Mouse (Mus musculus) liver, embryonic 14.5 days (tissue): Measurements from ENCODE around the gene Rcor1. TPM values are rescaled to one million over a fixed set of nuclear protein-coding genes. Genes with fewer than 3 reads are reported as not detected.

ENCODE experiments used
- ATAC-seq: fragments of 200-750 bp; cut with Nextera tagmentation; 2 replicates; pipeline ENCODE4 v1.8.0; 2017; ENCODE audit warnings: moderate number of reproducible peaks, mild to moderate bottlenecking, moderate library complexity; ENCODE audit not compliant: insufficient read depth
- DNase-seq, 3 experiments: peaks; one replicate each; pipeline ENCODE4 v3.0.0-alpha.2; 2012 to 2013; ENCODE audit warnings: low read depth in 3 of 3, low spot score in 3 of 3
- H3K27ac ChIP-seq: fragments of 300-500 bp; sonication (generic); 2 replicates; pipeline ENCODE4 v1.5.1; 2014; ENCODE audit warnings: moderate library complexity, mild to moderate bottlenecking, control low read depth, inconsistent platforms
- H3K27me3 ChIP-seq: fragments of 300-500 bp; sonication (generic); 2 replicates; pipeline ENCODE4 v1.6.1; 2014; ENCODE audit warnings: mild to moderate bottlenecking, low read length, moderate library complexity; ENCODE audit not compliant: control insufficient read depth, insufficient read depth
- H3K36me3 ChIP-seq: fragments of 300-500 bp; sonication (generic); replicated peaks from 2 replicates; pipeline ENCODE4 v1.6.1; 2014; ENCODE audit warnings: low read depth; ENCODE audit not compliant: control insufficient read depth, insufficient read depth
- H3K4me1 ChIP-seq, 2 experiments: fragments of 200-500 bp in 1 of 2; fragments of 300-500 bp in 1 of 2; sonication (generic) in 1 of 2; replicated peaks; 2 replicates each; pipeline ENCODE4 v1.6.1; 2012 to 2014; ENCODE audit warnings: antibody characterized with exemption in 1 of 2, inconsistent platforms in 1 of 2, low read length in 1 of 2; ENCODE audit not compliant: control insufficient read depth in 2 of 2, insufficient read depth in 2 of 2
- H3K4me2 ChIP-seq: fragments of 300-500 bp; sonication (generic); 2 replicates; pipeline ENCODE4 v1.6.1; 2014; ENCODE audit warnings: low read depth, mild to moderate bottlenecking, control low read depth, moderate library complexity
- H3K4me3 ChIP-seq, 2 experiments: fragments of 200-500 bp in 1 of 2; fragments of 300-500 bp in 1 of 2; sonication (generic) in 1 of 2; 2 replicates each; pipeline ENCODE4 v1.5.1; 2012 to 2014; ENCODE audit warnings: low read depth in 2 of 2, low read length in 2 of 2, mild to moderate bottlenecking in 2 of 2, control low read depth in 1 of 2, inconsistent platforms in 1 of 2, moderate library complexity in 1 of 2; ENCODE audit not compliant: insufficient read depth in 1 of 2
- H3K9ac ChIP-seq: fragments of 300-500 bp; sonication (generic); replicated peaks from 2 replicates; pipeline ENCODE4 v1.6.1; 2014; ENCODE audit warnings: mild to moderate bottlenecking, control low read depth, moderate library complexity
- H3K9me3 ChIP-seq: fragments of 300-500 bp; sonication (generic); 2 replicates; pipeline ENCODE4 v1.6.1; 2016; ENCODE audit warnings: low read length, mixed read lengths; ENCODE audit not compliant: control insufficient read depth
- CTCF ChIP-seq: IDR thresholded peaks from 2 replicates; pipeline ENCODE4 v1.5.1; 2016; ENCODE audit warnings: antibody characterized with exemption, low read depth, control low read depth
- EP300 ChIP-seq: IDR thresholded peaks from 2 replicates; pipeline ENCODE4 v1.6.1; 2016; ENCODE audit warnings: antibody characterized with exemption, low read depth
- WGBS: fragments of 180-500 bp; shearing (Covaris S2); extraction: QIAGEN DNeasy Blood & Tissue Kit; methylation state at CpG from one replicate; pipeline ENCODE4 v1.1.7; 2014; ENCODE audit not compliant: insufficient replicate concordance; 5-methylcytosine and 5-hydroxymethylcytosine counted together
- polyA plus RNA-seq, 2 experiments: library from polyadenylated mRNA; depleted of rRNA in 1 of 2; stranded (reverse) in 1 of 2; unstranded in 1 of 2; fragments of >200 nt; fragmentation: Nextera tagmentation in 1 of 2; extraction: Ambion mirVana in 1 of 2; gene quantifications; 2 replicates each; pipeline versions ENCODE4 v1.2.1 to v1.2.3; 2012 to 2014

Rcor1 gene
- polyA plus RNA-seq, 2 experiments = 5.8 to 9.1 TPM

DNA sequence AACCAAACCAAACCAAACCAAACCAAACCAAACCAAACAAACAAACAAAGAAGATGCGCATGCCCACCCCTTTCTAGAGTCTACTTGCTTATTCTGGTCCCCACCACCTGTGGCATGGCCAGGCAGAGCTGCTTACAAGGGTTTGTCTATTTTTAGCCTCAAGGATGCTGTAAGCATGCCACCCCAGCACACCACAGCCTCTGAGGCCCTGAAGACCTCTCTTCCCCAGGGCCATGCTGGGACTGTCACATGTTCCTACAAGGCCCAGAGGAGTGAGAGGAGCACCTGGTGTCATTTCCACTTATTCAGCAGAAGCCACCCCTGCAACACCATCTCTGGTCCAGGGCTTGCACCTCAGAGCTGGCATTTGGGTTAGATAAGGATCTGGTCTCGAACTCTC is 105.4 kb downstream of the Rcor1 start:
- no peak overlapping the region for H3K4me3 ChIP-seq
- no peaks in the 10 kb centered on the region for H3K36me3 ChIP-seq
- TF ChIP-seq CTCF (no peak), EP300 (no peak)
- no peaks in the 10 kb centered on the region for H3K27me3 ChIP-seq
- peaks cover 0 to 3% of the 10 kb centered on the region in 2 experiments; a peak in 1 of 4 replicates for H3K4me1 ChIP-seq
- no peak for ATAC-seq
- no peaks in the 10 kb centered on the region for H3K9me3 ChIP-seq
- no peak overlapping the region for H3K27ac ChIP-seq
- H3K9ac ChIP-seq = no peak overlapping the region
- DNase-seq = no peak
- no peak overlapping the region for H3K4me2 ChIP-seq
- 73% methylated on average over 2 of the region's 2 CpGs for WGBS

DNA sequence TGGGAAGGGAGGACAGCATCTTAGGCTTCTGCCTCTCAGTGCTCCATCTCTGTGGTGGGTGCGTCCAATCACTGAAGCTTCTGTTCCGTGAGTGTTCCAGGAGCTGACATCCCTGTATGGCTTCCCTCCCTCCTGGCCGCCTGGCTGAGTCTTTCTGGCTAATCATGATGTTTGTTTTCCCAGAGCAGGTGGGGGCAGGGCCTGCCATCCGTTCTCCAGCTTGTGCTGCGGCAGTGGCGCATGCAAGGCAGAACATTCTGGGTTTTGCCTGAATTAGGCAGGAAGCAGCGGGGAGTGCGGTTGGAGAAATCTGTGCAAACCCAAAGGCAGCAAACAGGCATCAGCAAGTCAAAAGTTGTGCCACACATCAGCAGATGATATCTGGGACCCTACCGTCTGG is 106.1 kb downstream of the Rcor1 start:
- Histone ChIP-seq H3K9me3 (no peaks in the 10 kb centered on the region), H3K4me1 (peaks cover 0 to 9% of the 10 kb centered on the region in 2 experiments; a peak in 2 of 4 replicates), H3K27ac (no peak overlapping the region), H3K27me3 (no peaks in the 10 kb centered on the region), H3K36me3 (no peaks in the 10 kb centered on the region), H3K4me2 (no peak overlapping the region), H3K9ac (no peak overlapping the region), H3K4me3 (no peak overlapping the region)
- DNase-seq (no peak), ATAC-seq (no peak)
- 57% methylated on average over 9 of the region's 9 CpGs for WGBS
- TF ChIP-seq EP300 (no peak), CTCF (no peak)

DNA sequence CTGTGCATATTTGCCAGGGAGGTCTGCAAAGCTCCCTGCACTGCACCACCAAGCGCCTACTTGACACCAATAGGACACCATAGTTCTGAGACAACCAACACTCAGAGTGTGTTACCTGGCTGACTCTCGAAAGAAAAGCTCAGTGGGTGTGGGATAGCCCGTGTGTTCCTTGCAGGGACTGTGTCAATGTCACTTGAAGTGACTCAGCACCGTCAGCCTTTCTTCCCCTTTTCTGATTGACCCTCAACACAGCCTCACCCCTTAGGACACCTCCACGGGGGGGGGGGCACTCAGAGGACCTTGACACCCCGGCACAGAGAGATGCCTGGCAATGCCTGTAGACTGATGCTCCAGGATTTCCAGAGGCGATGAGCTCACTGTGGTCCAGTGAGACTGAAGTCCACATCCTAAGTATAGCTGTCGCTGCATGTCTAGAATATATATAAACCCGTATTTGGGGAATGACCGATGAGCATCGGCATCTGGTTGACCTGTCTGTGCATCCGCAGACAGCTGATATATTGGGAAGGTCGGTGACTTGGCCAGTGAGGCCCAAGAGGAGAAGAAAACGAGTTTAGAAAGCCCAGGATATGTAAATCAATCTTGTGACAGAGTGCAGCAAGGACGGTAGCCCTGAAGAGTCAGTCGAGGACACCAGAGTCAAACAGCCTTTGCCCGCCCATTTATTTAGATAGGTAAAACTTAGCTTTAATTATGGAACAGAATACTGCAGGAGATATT is 110.5 kb downstream of the Rcor1 start:
- H3K4me2 ChIP-seq = no peak overlapping the region; the same call in 1 of the 2 replicates
- no peaks in the 10 kb centered on the region for H3K9me3 ChIP-seq
- H3K4me3 ChIP-seq = no peak overlapping the region
- H3K27ac ChIP-seq = no peak overlapping the region
- no peaks in the 10 kb centered on the region for H3K36me3 ChIP-seq
- H3K4me1 ChIP-seq = peaks cover 15 to 34% of the 10 kb centered on the region in 2 experiments
- no peak for ATAC-seq
- 43% methylated on average over 17 of the region's 17 CpGs for WGBS
- H3K27me3 ChIP-seq = no peaks in the 10 kb centered on the region
- TF ChIP-seq CTCF (no peak), EP300 (no peak)
- no peak overlapping the region for H3K9ac ChIP-seq
- no peak for DNase-seq

DNA sequence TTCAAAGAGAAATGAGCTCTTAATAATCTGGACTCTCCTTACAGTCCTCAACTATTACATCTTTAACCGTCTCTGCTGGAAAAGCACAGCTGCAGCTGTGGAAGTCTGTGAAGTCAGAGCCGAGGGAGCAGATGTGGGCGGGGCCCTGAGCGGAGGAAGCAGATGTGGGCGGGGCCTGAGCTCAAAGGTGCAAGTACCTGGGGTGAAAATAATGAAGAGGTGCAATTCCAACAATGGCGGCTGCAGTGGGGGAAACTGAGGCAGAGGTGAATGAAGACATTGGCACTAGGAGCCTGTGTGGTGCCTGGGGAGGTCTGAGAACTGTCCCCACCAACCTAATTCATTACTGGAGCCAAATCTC is 111.1 kb downstream of the Rcor1 start:
- TF ChIP-seq CTCF = no peak
- TF ChIP-seq EP300 = no peak
- Histone ChIP-seq H3K36me3 (no peaks in the 10 kb centered on the region), H3K27ac (no peak overlapping the region), H3K4me3 (no peak overlapping the region), H3K4me1 (peaks cover 15 to 34% of the 10 kb centered on the region in 2 experiments), H3K4me2 (no peak overlapping the region; the same call in 1 of the 2 replicates), H3K9ac (no peak overlapping the region), H3K27me3 (no peaks in the 10 kb centered on the region), H3K9me3 (no peaks in the 10 kb centered on the region)
- 5% methylated on average over 6 of the region's 6 CpGs for WGBS
- DNase-seq (no peak), ATAC-seq (no peak)

DNA sequence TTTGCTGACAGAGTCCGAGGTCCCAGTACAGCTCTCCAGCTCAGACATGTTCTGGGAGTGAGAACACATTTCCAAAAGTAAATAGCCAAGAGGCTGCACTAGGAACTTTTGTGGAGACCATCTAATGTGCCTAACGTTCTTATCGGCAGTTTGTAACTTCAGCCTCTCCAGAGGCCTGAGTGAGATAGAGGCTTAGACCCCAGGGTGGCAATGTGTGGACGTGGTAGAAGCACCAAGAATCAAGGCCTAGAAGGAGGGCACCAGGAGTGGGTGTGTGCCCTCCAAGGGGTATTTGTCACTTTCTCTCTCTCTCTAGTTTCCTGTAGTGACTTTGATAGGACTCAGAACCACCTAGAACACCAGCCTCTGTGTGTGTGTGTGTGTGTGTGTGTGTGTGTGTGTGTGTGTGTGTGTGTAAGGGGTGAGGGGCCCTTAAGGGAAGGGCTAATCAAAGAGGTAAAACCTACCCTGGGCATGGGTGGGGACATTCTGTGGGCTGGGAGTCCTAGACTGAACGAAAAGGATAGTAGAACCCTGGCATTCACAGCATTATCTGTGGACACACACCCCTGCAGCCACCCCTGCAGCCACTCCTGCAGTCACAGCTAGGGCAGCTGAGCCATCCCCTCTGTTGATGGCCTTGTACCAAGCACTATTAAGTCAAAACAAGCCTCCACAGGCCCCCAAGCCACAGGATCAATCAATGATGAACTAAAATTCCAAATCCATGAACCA is 112.4 kb downstream of the Rcor1 start:
- 38% methylated on average over 5 of the region's 5 CpGs for WGBS
- Histone ChIP-seq H3K9me3 (no peaks in the 10 kb centered on the region), H3K27ac (peak overlapping the region; percentile 61), H3K9ac (no peak overlapping the region), H3K4me2 (peak overlapping the region; percentile 36), H3K4me3 (no peak overlapping the region), H3K27me3 (no peaks in the 10 kb centered on the region), H3K4me1 (peaks cover 15 to 34% of the 10 kb centered on the region in 2 experiments), H3K36me3 (no peaks in the 10 kb centered on the region)
- peak; percentile 92 for ATAC-seq
- DNase-seq = peak in 2 of 3 experiments; percentile 44 to 47
- TF ChIP-seq EP300 = peak; percentile 48; the same call in 1 of the 2 replicates
- peak; percentile 12; the same call in 1 of the 2 replicates for TF ChIP-seq CTCF
